Mouse (Mus musculus) heart, embryonic 11.5 days (tissue): ENCODE data around the gene Chpf. TPM values are rescaled to one million over a fixed set of nuclear protein-coding genes. Genes with fewer than 3 reads are reported as not detected.

ENCODE experiments used
- polyA plus RNA-seq: library from polyadenylated mRNA; unstranded; fragments of >200 nt; fragmentation: Nextera tagmentation; extraction: Ambion mirVana; gene quantifications from 2 replicates; pipeline ENCODE4 v1.2.1, GENCODE M21; 2014

Chpf gene
- polyA plus RNA-seq, 1 experiment from 2014 or later = 21.4 TPM

Other genes starting within 250 kb of the Chpf start
- not detected in 2 replicates for gene A630095N17Rik, start 247.2 kb downstream of the Chpf start, polyA plus RNA-seq
- gene Dnajb2, start 242.9 kb downstream of the Chpf start, polyA plus RNA-seq = 15.3 and 17.6 TPM in 2 replicates
- gene Ptprn, start 214.8 kb downstream of the Chpf start, polyA plus RNA-seq = 0.51 and 0.74 TPM in 2 replicates
- gene Resp18, start 200.9 kb downstream of the Chpf start, polyA plus RNA-seq = 0.30 TPM in 1 of 2 replicates, not detected in the other
- gene Dnpep, start 161.3 kb downstream of the Chpf start, polyA plus RNA-seq = 119 and 121 TPM in 2 replicates
- 428 and 477 TPM in 2 replicates for gene Des, start 119.0 kb downstream of the Chpf start, polyA plus RNA-seq
- gene Speg, start 104.0 kb downstream of the Chpf start, polyA plus RNA-seq = 60.7 and 66.5 TPM in 2 replicates
- 49.8 and 57.2 TPM in 2 replicates for gene Gmppa, start 43.4 kb downstream of the Chpf start, polyA plus RNA-seq
- gene Asic4, start 28.9 kb downstream of the Chpf start, polyA plus RNA-seq = 0.11 TPM in 2 replicates
- gene Tmem198, start 225 bp upstream of the Chpf start, polyA plus RNA-seq = 0.14 and 0.54 TPM in 2 replicates
- 98.8 and 102 TPM in 2 replicates for gene Obsl1, start 27.1 kb upstream of the Chpf start, polyA plus RNA-seq
- 4.0 and 4.8 TPM in 2 replicates for gene Inha, start 27.8 kb upstream of the Chpf start, polyA plus RNA-seq
- gene Stk11ip, start 42.2 kb upstream of the Chpf start, polyA plus RNA-seq = 9.1 and 11.6 TPM in 2 replicates
- 13.3 and 14.2 TPM in 2 replicates for gene Slc4a3, start 67.0 kb upstream of the Chpf start, polyA plus RNA-seq